Mouse (Mus musculus) small intestine, adult 2 months (tissue): Measurements from ENCODE around the gene Ikbip. TPM values are rescaled to one million over a fixed set of nuclear protein-coding genes. Genes with fewer than 3 reads are reported as not detected.

Experiments used
- H3K27ac ChIP-seq: fragments of 200-500 bp; 2 replicates; pipeline ENCODE4 v1.5.1; 2012; ENCODE audit warnings: low read depth, low read length, control low read depth, inconsistent platforms; ENCODE audit not compliant: insufficient read depth
- H3K27me3 ChIP-seq: fragments of 200-500 bp; 2 replicates; pipeline ENCODE4 v1.6.1; 2012; ENCODE audit warnings: mild to moderate bottlenecking, moderate library complexity, low read length, inconsistent platforms; ENCODE audit not compliant: control insufficient read depth, insufficient read depth
- H3K36me3 ChIP-seq: fragments of 200-500 bp; 2 replicates; pipeline ENCODE4 v1.6.1; 2012; ENCODE audit warnings: mild to moderate bottlenecking, low read length, control low read depth, inconsistent platforms; ENCODE audit not compliant: control insufficient read depth, insufficient read depth
- H3K4me1 ChIP-seq: fragments of 200-500 bp; 2 replicates; pipeline ENCODE4 v1.6.1; 2012; ENCODE audit warnings: low read length, inconsistent platforms, mixed read lengths; ENCODE audit not compliant: control insufficient read depth, insufficient read depth, insufficient read length
- H3K4me3 ChIP-seq: fragments of 200-500 bp; 2 replicates; pipeline ENCODE4 v1.5.1; 2012; ENCODE audit warnings: low read depth, mild to moderate bottlenecking, control low read depth, inconsistent platforms, low read length, moderate library complexity
- CTCF ChIP-seq: fragments of 200-500 bp; IDR thresholded peaks from 2 replicates; pipeline ENCODE4 v1.5.1; 2012; ENCODE audit warnings: low read depth, mild to moderate bottlenecking, control low read depth, inconsistent platforms, low read length, moderate library complexity, mixed read lengths; ENCODE audit not compliant: insufficient replicate concordance, insufficient read length; ENCODE audit errors: extremely low read depth
- POLR2A ChIP-seq: fragments of 200-500 bp; IDR thresholded peaks from 2 replicates; pipeline ENCODE4 v1.6.1; 2012; ENCODE audit warnings: low read depth, mild to moderate bottlenecking, control low read depth, inconsistent platforms, low read length, moderate library complexity
- WGBS: fragments of 180-500 bp; shearing (Covaris S2); methylation state at CpG from one replicate; pipeline ENCODE4 v1.1.7; 2018; 5-methylcytosine and 5-hydroxymethylcytosine counted together
- polyA plus RNA-seq: library from polyadenylated mRNA; depleted of rRNA; stranded (reverse); fragments of >200 nt; gene quantifications from 2 replicates; pipeline ENCODE4 v1.2.3, GENCODE M21; 2012

Gene Ikbip
- polyA plus RNA-seq, 1 experiment = 0.85 TPM

DNA sequence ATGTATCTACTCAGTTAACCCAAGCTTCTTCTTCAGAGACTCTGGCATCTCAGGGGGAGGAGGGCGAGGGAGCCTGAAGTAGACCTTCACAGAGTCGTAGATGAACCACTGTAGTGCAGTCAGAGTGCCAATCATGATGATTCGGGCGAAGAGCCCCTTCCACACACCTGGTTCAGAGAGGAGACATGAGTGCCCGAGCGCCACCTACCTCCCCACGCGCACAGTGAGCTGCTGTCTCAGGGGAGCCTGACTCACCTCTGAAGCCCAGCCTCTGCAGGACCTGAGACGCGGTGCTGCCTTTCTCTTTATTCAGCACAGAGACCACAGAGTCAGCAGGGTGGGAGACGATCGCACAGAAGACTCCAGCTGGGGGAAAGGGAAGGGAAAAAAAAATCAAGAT, 34.2 kb downstream of the Ikbip start:
- peaks cover 70% of the 10 kb centered on the region for H3K36me3 ChIP-seq
- 91% methylated on average over 12 of the region's 12 CpGs for WGBS
- H3K4me1 ChIP-seq = no peaks in the 10 kb centered on the region

DNA sequence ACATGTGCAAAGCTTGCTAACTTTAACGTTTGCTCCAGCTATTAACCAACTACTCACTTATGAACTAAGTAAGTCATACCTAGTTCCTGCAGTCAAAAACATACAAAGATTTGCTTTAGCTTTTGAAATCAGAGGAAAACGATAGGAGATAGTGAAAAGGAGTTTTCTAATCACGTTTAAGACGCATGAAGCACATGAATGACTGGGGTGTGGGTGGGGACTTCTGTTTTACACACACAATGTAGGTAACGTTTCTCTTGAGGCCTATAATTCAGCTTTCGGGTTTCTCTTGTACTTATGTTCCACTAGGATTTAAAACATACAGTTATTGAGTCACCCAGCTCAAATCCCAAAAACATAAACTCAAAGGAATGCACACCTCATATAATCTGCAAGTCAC, 39.9 kb downstream of the Ikbip start:
- no peaks in the 10 kb centered on the region for H3K27me3 ChIP-seq
- WGBS = 6% methylated on average over 6 of the region's 6 CpGs
- no peak overlapping the region for H3K4me3 ChIP-seq
- no peak for TF ChIP-seq CTCF
- no peak for TF ChIP-seq POLR2A
- peaks cover 4% of the 10 kb centered on the region; the same call in 1 of the 2 replicates for H3K4me1 ChIP-seq
- peaks cover 37% of the 10 kb centered on the region for H3K36me3 ChIP-seq
- no peak overlapping the region for H3K27ac ChIP-seq

More for the DNA sequence above, 34.2 kb downstream of the Ikbip start:
- TF ChIP-seq CTCF (no peak), POLR2A (no peak)
- no peaks in the 10 kb centered on the region for H3K27me3 ChIP-seq
- no peak overlapping the region for H3K4me3 ChIP-seq
- H3K27ac ChIP-seq = no peak overlapping the region

DNA sequence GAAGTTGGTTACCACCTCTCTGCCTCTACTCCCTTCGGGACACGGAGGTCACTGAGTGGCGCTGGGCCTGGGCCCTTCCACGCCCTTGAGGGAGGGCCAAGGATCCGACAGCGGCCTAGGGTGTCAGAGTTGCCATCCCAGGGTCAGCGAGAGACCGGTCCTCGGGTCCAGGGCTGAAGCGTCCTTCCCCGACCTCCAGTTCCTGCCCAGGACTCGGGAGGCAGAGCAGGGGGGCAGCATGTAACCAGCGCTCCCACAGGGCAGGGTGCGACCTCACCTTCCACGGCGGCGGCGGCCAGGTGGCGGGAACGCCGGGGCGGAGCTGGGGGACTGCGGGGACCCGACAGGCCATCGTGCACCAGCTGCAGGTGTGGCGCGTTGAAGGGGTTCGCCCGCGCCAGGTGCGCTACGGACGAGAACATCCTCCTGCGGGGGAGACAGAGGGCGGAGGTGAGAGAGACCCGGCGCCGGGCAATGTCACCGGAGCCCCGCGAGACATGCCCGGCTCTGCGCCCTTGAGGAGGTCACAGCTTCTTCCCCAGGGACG, 40.6 kb downstream of the Ikbip start:
- under 1% methylated on average over 43 of the region's 44 CpGs for WGBS
- Histone ChIP-seq H3K27me3 (no peaks in the 10 kb centered on the region), H3K4me3 (peak overlapping the region; percentile 79), H3K36me3 (peaks cover 30% of the 10 kb centered on the region), H3K27ac (peak overlapping the region; percentile 92), H3K4me1 (peaks cover 6% of the 10 kb centered on the region; the same call in 1 of the 2 replicates)
- TF ChIP-seq CTCF = no peak
- peak; percentile 47; the same call in 1 of the 2 replicates for TF ChIP-seq POLR2A

DNA sequence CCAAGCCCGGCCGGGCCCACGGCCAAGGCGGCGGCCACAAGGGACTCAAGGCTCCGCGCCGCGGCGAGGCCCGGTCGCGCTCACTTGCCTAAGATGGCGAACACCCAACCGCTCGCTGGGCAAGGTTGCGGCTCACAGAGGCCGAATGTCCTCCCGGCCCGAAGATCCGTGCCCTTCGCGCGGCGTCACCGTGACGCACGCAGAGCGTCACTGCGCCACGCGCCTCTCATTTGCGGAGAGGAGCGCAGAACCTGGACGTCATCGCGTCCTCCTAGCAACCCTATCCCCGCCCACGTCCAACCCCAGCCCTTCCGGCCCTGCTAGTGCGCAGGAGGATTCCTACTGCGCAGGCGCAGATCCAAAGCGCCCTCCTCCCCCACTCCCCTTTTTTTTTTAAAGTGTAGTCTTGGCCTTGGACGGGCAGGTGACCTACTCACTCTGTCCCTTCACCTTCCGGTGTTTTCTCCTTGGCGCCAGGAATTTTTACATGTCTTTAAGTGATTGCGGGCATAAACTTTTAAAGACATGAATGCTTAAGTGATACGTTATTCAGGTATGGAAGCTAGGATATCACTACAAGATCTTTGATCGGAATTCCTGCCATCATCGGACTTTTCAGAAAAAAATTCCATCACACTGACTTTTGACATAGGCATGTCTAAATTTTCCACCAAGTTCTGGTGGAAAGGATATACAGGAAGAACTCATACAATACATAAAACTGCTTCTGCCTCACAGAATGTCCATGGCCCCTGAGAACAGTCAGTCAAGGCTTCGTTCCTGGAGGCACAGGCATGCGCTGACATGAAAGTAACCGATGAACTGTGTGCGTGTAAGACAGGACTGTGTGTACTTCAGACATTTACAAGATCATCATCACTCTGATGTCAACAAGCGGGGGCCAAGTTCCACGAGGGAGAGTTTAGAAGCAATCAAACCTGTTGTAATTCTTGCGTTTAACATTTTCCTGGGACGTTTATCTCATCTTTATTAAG, 41.4 kb downstream of the Ikbip start, which contains the start of gene Slc25a3:
TSS of gene Slc25a3 (minus strand) at position 232 of the 995 bp plus-strand sequence.
- Histone ChIP-seq H3K4me1 (peaks cover 6% of the 10 kb centered on the region; the same call in 1 of the 2 replicates), H3K27ac (peak within 1 kb of the TSS; percentile 92), H3K4me3 (peak within 1 kb of the TSS; percentile 79), H3K27me3 (no peaks in the 10 kb centered on the region), H3K36me3 (peaks cover 25% of the 10 kb centered on the region)
- WGBS = 3% methylated on average over 59 of the region's 59 CpGs
- peak; percentile 98 for TF ChIP-seq POLR2A
- no peak for TF ChIP-seq CTCF

DNA sequence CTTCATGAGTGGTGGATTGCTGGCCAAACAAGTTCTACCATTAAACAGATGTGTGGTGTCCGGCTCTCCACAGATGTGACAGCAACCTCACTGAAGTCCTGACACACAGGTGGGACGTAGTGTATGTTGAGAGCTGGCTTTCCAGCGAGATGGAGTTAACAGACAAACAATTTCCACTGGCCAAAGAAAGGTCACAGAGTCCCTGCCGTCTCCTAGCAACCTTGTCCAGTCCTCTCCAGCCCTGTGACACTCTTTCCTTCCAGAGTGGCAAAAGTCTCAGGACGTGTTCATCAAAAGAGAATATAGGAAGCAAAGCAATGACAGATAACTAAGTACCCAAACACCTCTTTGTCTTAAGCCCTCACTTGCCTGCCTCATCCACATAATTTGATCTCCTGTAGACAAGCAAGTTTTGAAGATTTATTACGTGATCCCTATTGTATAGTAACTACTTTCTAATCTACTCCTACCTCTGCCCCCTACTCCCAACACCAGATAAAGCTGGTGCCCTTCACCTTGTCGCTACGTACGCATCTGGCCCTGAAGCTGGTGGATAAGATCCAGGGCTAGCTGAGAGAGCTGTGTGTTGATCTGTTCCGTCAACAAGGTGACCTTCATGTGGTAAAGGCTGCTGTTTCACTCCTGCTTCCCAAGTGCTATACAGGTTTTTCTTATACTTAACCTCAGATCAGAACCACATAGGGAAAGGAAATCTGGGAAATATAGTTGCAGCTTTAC, 44.0 kb downstream of the Ikbip start:
- H3K4me1 ChIP-seq = peaks cover 7% of the 10 kb centered on the region; the same call in 1 of the 2 replicates
- H3K27me3 ChIP-seq = no peaks in the 10 kb centered on the region
- WGBS = 75% methylated on average over 10 of the region's 10 CpGs
- TF ChIP-seq CTCF (no peak), POLR2A (no peak)
- peak overlapping the region; percentile 86 for H3K27ac ChIP-seq
- no peak overlapping the region for H3K4me3 ChIP-seq
- H3K36me3 ChIP-seq = peaks cover 4% of the 10 kb centered on the region

DNA sequence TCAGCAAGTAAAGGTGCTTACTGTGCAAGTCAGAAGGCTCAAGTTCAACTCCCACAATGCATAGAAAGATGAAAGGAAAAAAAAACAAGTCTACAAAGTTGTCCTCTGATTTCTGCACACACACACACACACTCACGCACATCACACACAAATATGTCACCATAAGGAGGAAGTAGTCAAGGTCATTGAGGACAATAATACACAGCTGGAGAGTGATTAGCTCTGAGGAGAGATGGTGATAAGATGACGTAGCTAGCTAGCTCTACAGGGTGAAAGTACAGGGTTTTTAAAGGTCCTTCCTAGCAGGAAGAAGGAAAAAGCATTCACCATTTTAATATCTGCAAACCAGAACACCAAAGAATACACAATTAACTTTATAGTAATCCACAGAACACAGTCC, 44.7 kb downstream of the Ikbip start:
- WGBS = 22% methylated on average over 2 of the region's 2 CpGs
- Histone ChIP-seq H3K27ac (peak overlapping the region; percentile 90), H3K27me3 (no peaks in the 10 kb centered on the region), H3K4me1 (peaks cover 7% of the 10 kb centered on the region; the same call in 1 of the 2 replicates), H3K4me3 (no peak overlapping the region), H3K36me3 (no peaks in the 10 kb centered on the region)
- TF ChIP-seq CTCF (no peak), POLR2A (no peak)

DNA sequence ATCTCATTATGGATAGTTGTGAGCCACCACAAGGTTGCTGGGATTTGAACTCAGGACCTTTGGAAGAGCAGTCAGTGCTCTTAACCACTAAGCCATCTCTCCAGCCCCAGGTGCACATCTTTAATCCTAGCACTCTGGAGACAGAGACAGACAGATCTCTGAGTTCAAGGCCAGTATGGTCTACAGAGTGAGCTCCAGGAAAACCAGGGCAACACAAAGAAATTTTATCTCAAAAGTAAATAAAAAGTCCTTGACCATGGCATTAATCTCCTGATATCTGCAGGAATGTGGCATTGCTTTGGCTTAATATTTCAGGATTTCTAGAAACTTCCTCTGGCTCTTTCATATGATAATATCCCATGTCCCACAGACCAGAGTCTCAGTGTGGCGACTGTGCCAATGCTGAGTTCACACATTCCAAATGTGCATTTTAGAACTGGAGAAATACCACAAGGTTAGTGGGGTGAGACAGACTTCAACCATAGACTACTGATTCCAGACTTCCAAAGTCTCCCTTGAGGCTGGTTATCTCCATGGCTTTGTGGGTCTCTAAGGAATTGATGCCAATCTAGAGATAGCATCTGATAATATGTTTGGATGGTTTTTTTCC, 45.9 kb downstream of the Ikbip start:
- H3K36me3 ChIP-seq = no peaks in the 10 kb centered on the region
- peaks cover 7% of the 10 kb centered on the region; the same call in 1 of the 2 replicates for H3K4me1 ChIP-seq
- no peak for TF ChIP-seq POLR2A
- TF ChIP-seq CTCF = no peak
- no peak overlapping the region for H3K4me3 ChIP-seq
- H3K27ac ChIP-seq = no peak overlapping the region
- 86% methylated on average over 1 of the region's 1 CpGs for WGBS
- no peaks in the 10 kb centered on the region for H3K27me3 ChIP-seq
